Mouse (Mus musculus) Patski (cell line): ENCODE data around the gene Purb. TPM values are rescaled to one million over a fixed set of nuclear protein-coding genes. Genes with fewer than 3 reads are reported as not detected.
"Not testable (repeated sequence)": the region's sequence is repeated elsewhere in the genome, so short reads cannot be mapped to it uniquely, and the experiment has no call there.

ENCODE experiments used
- ATAC-seq: fragments of 100-300 bp; one replicate; pipeline ENCODE4 v1.8.0; 2021
- CTCF ChIA-PET: fragments of 350-600 bp; sonication (Branson Sonifier 250); formaldehyde crosslinking; loops from one replicate; lab custom pipeline; 2022; ENCODE audit warnings: inconsistent platforms; lab: Charles Lee
- POLR2A ChIA-PET: fragments of 350-600 bp; sonication (Branson Sonifier 250); formaldehyde crosslinking; loops from one replicate; lab custom pipeline; 2022; ENCODE audit warnings: antibody characterized with exemption, inconsistent platforms; lab: Charles Lee
- DNase-seq: peaks from one replicate; pipeline ENCODE4 v3.0.0-alpha.2; 2011; ENCODE audit warnings: low read depth, low spot score
- H3K27me3 ChIP-seq: fragments of 371-371 bp; one replicate; pipeline ENCODE4 v1.5.1; 2021
- CTCF ChIP-seq: fragments of 100-300 bp; IDR thresholded peaks from one replicate; pipeline ENCODE4 v1.5.1; 2021
- in situ Hi-C: fragments of 300-500 bp; cut with MboI; formaldehyde crosslinking; loops from 3 replicates; pipeline ENCODE4 v1.11.1; 2018; ENCODE audit warnings: low pct_unique_long_range_greater_than_20kb, mixed read lengths
- polyA plus RNA-seq: library from polyadenylated mRNA; unstranded; gene quantifications from one replicate; pipeline ENCODE4 v1.2.3, GENCODE M21; 2021

Purb gene
- polyA plus RNA-seq, 1 experiment from 2014 or later: 49.1 TPM

- no peaks in the 10 kb centered on the region for H3K27me3 ChIP-seq
- ATAC-seq (peak; percentile 24), DNase-seq (no peak)
- no peak for TF ChIP-seq CTCF
- ChIA-PET CTCF (interaction anchor here (1.0 to 4.0 kb wide), 3 partner anchors 10 to 39 kb away, joined by 3 to 17 read pairs (median 5); no protein-coding TSS in a partner anchor), POLR2A (interaction anchor here (0.7 to 3.7 kb wide), 5 partner anchors 12 to 260 kb away, joined by 3 to 15 read pairs (median 6); no protein-coding TSS in a partner anchor)
- in situ Hi-C loops: loop anchor here (25.0 kb wide), 1 partner anchor 287 kb away; no protein-coding TSS in a partner anchor
Observed at GRCm38 (mm10) chr11:6474874-6475731, 614 bp downstream of the Purb start.

DNA sequence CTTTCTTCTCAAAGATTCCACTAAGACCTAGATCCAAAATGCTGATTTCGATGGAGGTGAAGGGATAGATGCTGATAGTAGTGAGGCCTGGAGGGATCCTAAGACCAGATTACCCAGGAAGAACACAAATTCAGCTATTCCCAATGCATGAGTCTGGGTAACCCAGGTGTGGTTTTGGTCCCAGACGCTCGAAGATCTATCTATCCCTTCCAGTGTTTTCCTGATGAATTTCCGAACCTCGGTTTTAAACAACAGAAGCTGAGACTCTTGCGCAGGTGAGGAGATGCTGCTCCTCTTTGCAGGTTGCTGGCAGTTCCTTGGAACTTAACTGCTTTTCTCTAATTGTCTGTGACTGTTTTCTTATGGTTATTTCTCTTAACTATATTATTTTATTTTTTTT is 1.3 kb downstream of the Purb start:
- no peak for TF ChIP-seq CTCF
- POLR2A ChIA-PET: interaction anchor here (0.9 to 3.7 kb wide), 4 partner anchors 11 to 31 kb away, joined by 3 to 15 read pairs (median 8); no protein-coding TSS in a partner anchor
- ATAC-seq (no peak), DNase-seq (no peak)
- in situ Hi-C loops: loop anchor here (25.0 kb wide), 1 partner anchor 288 kb away; no protein-coding TSS in a partner anchor
- CTCF ChIA-PET: interaction anchor here (1.0 to 4.0 kb wide), 3 partner anchors 9 to 38 kb away, joined by 3 to 17 read pairs (median 5); no protein-coding TSS in a partner anchor
- no peaks in the 10 kb centered on the region for H3K27me3 ChIP-seq

DNA sequence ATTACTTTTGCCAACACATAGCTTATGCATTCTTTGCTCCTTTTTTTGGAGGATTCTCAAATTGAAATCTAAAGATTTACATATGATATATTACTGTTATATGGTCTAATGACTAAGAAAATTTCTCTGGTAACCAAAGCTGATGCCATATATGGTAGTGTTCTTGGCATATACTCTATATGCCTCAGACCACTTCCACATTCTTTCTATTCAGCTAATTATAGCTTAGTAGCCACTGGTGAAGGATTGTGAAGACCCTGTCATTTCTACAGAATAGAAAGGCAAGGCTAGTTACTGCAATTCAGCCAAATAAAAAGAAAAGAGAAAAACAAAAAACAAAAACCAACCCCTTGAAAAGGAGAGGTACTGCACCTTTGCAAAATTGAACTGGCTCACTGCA is 3.6 kb downstream of the Purb start:
- no peak for DNase-seq
- ChIA-PET POLR2A (interaction anchor here (0.8 to 3.7 kb wide), 3 partner anchors 10 to 144 kb away, joined by 3 to 15 read pairs (median 3); no protein-coding TSS in a partner anchor), CTCF (interaction anchor here (0.8 to 1.5 kb wide), 6 partner anchors 13 to 97 kb away, joined by 3 to 6 read pairs (median 4); no protein-coding TSS in a partner anchor)
- no peak for ATAC-seq
- H3K27me3 ChIP-seq: no peaks in the 10 kb centered on the region
- no peak for TF ChIP-seq CTCF
- in situ Hi-C loops: loop anchor here (25.0 kb wide), 1 partner anchor 290 kb away; no protein-coding TSS in a partner anchor

GRCm38 (mm10) chr11:6471493-6471892 is 4.2 kb downstream of the Purb start:
- no peak for ATAC-seq
- no peak for DNase-seq
- no peak for TF ChIP-seq CTCF
- H3K27me3 ChIP-seq: no peaks in the 10 kb centered on the region
- ChIA-PET CTCF (interaction anchor here (0.8 to 1.5 kb wide), 5 partner anchors 14 to 97 kb away, joined by 3 to 6 read pairs (median 4); no protein-coding TSS in a partner anchor), POLR2A (interaction anchor here (0.8 to 1.0 kb wide), 2 partner anchors 10 to 145 kb away, joined by 3 read pairs; no protein-coding TSS in a partner anchor)
- in situ Hi-C loops: loop anchor here (25.0 kb wide), 1 partner anchor 291 kb away; no protein-coding TSS in a partner anchor

GRCm38 (mm10) chr11:6471054-6471453 is 4.7 kb downstream of the Purb start:
- ATAC-seq (no peak), DNase-seq (no peak)
- POLR2A ChIA-PET: no interaction called here
- in situ Hi-C loops: loop anchor here (25.0 kb wide), 1 partner anchor 291 kb away; no protein-coding TSS in a partner anchor
- no peak for TF ChIP-seq CTCF
- no peaks in the 10 kb centered on the region for H3K27me3 ChIP-seq
- CTCF ChIA-PET: interaction anchor here (0.8 to 1.4 kb wide), 4 partner anchors 14 to 98 kb away, joined by 3 to 4 read pairs (median 4); no protein-coding TSS in a partner anchor

DNA sequence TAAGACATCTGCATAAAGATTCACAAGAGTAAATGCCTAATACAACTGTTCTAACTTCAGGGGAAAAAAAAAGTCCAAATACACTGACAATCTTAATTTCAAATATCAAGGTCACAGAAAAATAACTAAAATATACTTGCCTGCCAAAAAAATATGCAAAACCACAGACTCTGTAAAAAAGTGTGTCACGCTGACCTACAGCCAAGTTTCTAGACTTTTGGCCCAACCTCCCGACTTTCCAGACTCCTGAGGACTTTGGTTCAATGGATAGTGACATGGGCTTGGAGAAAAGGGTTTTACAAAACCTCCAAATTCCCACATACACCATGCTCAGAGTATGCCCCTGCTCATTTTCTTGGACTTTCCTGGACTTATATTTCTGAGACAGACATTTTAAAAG is 7.2 kb downstream of the Purb start:
- no peaks in the 10 kb centered on the region for H3K27me3 ChIP-seq
- ChIA-PET CTCF (interaction anchor here (0.9 to 1.5 kb wide), 2 partner anchors 16 to 21 kb away, joined by 3 read pairs; no protein-coding TSS in a partner anchor), POLR2A (no interaction called here)
- in situ Hi-C loops: loop anchor here (25.0 kb wide), 1 partner anchor 294 kb away; no protein-coding TSS in a partner anchor
- DNase-seq (no peak), ATAC-seq (no peak)
- no peak for TF ChIP-seq CTCF

DNA sequence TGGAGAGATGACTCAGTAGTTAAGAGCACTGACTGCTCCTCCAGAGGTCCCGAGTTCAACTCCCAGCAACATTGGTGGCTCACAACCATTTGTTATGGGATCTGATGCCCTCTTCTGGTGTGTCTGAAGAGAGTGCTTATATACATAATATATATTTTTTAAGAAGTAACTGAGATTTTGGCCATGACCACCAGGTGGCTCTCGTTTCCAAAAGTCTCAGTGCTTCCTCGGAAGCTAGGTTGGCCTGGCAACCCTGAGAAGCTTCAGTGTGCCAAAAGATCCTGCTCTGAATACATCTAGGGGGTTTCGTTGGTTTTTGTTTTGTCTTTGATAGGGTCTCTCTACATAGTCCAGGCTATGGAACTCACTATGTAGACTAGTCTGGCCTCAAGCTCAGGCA is 10.6 kb downstream of the Purb start:
- no peak for ATAC-seq
- TF ChIP-seq CTCF: peak; percentile 77
- H3K27me3 ChIP-seq: no peaks in the 10 kb centered on the region
- DNase-seq: no peak
- CTCF ChIA-PET: interaction anchor here (0.7 to 2.8 kb wide), 9 partner anchors 9 to 139 kb away, joined by 3 to 17 read pairs (median 3); partner anchors contain the start of genes H2afv and Purb
- POLR2A ChIA-PET: no interaction called here
- in situ Hi-C loops: loop anchor here (25.0 kb wide), 1 partner anchor 297 kb away; no protein-coding TSS in a partner anchor

GRCm38 (mm10) chr11:6463159-6463837 is 12.4 kb downstream of the Purb start:
- no peak for DNase-seq
- TF ChIP-seq CTCF: peak; percentile 15
- POLR2A ChIA-PET: interaction anchor here (1.4 kb wide), 1 partner anchor 11 kb away, joined by 6 read pairs; no protein-coding TSS in a partner anchor
- no peaks in the 10 kb centered on the region for H3K27me3 ChIP-seq
- CTCF ChIA-PET: no interaction called here
- ATAC-seq: no peak
- in situ Hi-C loops: loop anchor here (25.0 kb wide), 1 partner anchor 299 kb away; no protein-coding TSS in a partner anchor

- in situ Hi-C loops: loop anchor here (25.0 kb wide), 1 partner anchor 306 kb away; no protein-coding TSS in a partner anchor
- no peak for DNase-seq
- TF ChIP-seq CTCF: no peak
- H3K27me3 ChIP-seq: no peaks in the 10 kb centered on the region
- ATAC-seq: no peak
- CTCF ChIA-PET: interaction anchor here (1.5 kb wide), 1 partner anchor 9 kb away, joined by 4 read pairs; no protein-coding TSS in a partner anchor
- POLR2A ChIA-PET: interaction anchor here (0.8 kb wide), 1 partner anchor 13 kb away, joined by 3 read pairs; no protein-coding TSS in a partner anchor
Observed at GRCm38 (mm10) chr11:6456083-6456482, 19.6 kb downstream of the Purb start.

GRCm38 (mm10) chr11:6448155-6448554 is 27.6 kb downstream of the Purb start:
- ATAC-seq, in situ Hi-C loops, H3K27me3 ChIP-seq, POLR2A ChIA-PET, DNase-seq: not testable (repeated sequence)
- CTCF ChIA-PET: interaction anchor here (1.3 to 1.5 kb wide), 2 partner anchors 10 to 11 kb away, joined by 5 read pairs; no protein-coding TSS in a partner anchor
